Mouse (Mus musculus) lung, adult 18-20 months (tissue): ENCODE results near the gene Osbpl3.

Experiments
- DNase-seq, 2 experiments: peaks; one replicate each; pipeline ENCODE4 v3.0.0; 2022; ENCODE audit warnings: mixed read lengths in 2 of 2

The Osbpl3 gene

DNA sequence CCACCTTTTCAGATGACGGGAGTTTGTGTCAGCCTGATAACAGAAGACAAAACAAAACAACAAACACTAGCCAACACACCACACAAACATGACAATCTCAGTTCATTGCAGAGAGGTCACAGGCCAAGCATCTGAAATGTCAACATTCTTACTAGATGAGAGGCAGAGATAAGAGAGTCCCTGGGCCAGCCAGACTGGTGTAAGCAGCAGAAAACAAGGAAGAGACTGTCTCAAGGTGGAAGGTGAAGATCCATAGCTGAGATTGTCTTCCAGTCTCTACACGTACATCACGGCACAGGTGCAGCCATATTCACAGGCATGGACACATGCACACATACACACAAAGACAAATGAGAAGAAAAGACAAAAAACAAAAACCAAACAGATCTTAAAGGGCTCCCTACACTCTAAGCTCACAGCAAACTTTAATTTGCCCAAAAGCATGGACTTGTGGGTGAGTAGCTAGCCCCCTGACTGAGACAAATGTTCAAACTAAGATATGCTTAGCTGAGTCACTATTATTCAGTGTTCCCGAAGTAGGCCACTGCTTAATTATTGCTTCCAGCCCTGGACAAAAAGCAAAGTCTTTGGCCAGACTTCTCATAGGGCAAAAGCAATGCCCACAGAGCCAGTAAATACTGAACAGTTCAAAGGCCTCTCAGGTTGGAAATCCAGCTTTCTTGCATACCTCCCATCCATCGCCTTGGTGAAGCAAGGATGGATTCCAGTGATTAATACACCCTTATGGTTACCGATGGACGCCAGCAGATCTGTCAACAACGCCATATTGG is 87.3 kb downstream of the Osbpl3 start:
- DNase-seq, result no peak

DNA sequence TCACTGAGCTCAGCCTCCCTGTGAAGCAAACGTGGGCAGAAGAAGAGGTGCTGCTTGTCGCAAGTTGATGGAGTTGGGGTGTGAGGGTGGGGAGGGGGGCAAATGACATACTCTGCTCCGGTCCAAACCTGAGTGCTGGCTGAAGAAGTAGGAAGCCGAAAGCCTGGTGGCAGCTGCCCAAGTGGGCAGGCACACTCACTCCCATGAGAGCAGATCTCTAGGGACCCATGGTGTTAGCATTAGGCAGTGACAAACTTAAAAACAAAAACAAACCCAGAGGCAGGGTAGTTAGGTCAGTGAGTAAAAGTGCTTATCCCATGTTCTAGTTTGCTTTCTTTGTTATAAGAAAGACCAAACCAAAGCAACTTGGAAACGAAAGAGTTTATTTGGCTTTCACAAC is 88.2 kb downstream of the Osbpl3 start:
- DNase-seq, result no peak

DNA sequence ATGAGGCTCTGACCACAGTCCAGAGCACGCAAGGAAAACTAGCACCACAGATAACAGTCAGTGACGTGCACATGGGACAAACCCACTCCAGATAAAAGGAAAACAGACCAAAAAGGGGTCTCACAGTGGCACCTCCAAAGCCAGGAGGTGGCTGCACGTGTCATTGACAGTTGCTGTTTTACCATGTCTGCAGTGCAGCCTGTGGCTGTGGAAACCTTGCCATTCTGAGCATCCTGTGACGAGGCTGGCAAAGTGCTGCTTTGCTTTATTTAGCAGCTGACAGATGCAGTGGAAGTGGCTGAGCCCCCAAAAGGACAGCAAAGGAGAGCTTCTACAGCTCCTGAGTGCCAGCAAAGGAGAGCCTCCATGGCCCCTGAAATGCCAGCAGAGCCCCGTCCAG is 89.3 kb downstream of the Osbpl3 start:
- DNase-seq, result no peak

DNA sequence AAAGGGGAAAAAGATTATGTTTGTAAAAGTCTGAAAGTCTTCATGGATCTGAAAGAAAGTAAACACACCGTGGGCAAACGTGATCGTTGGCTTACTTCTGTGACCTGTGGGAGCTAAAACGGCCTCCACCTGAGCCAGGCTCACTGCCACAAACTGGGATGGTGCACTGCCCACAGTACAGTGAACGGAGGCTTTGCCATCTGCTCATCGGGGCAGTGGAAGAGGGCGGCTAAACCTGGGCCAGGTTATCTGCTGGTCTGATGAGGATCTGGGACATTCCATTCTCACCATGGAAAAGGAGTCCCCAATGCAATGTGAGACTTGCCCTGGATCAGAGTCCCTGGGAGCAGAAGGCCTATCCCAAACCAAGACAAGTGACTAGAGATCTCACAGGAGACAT is 89.7 kb downstream of the Osbpl3 start:
- DNase-seq, result no peak

DNA sequence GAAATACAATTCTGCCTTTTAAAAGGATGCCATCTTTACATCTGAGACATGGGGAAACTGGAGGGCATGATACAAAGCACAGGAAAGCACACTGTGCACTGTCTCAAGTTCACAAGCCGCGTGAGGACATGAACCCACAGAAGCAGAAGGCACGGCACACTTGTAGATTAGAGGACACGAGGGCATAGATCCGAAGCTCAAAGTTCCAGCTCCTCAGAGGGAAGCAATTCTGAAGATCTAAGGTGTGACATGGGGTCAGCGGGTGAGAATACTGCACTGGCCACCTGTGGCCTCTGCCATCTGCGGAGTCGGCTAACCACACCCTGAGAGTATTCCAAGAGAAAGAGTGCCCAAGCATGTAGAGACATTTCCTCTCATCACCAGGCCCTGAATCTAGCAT is 91.6 kb downstream of the Osbpl3 start:
- DNase-seq, result no peak

DNA sequence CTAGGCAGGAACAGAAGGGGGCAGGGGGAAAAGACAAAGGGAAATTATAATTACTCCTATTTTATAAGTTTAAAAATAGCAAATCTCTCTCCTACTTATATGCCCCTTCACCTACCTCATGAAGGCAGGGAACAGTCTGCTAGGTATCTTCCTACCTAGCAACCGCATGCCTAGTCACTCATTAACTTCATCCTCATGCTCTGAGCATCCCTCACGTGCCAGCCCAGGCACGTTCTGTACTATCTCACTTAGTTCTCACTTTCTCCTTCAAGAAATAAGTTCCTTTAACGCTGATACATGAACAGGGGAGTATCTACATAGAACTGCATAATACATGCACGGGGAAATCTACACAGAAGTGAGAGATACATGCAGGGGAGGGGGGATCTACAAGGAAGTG is 92.6 kb downstream of the Osbpl3 start:
- DNase-seq, result no peak

DNA sequence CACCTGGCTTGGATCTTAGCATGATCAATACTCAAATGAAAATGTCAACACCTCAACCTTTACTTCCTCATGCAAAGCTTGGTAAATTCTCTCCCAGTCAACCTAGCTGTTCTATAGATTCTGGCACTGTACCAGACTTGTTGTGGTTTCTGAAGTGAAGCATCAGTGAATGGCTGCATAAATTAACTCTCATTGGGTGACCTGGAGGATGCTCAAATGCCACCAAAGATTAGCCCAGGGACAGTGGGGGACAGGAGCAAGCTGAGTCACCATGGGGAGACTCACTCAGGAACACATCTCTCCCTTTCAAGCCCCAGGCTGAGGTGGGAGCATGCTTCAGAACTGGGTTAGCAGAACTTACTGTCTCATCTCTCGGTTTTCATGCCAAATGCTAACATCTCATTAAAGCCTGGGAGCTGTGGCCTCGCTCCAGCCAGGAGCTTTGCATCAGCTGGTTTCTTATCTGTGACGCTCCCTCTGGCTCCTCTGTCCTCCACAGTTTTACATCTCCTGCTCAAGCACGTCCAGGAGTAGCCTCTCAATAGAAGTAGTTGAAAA is 93.2 kb downstream of the Osbpl3 start:
- DNase-seq, result no peak

DNA sequence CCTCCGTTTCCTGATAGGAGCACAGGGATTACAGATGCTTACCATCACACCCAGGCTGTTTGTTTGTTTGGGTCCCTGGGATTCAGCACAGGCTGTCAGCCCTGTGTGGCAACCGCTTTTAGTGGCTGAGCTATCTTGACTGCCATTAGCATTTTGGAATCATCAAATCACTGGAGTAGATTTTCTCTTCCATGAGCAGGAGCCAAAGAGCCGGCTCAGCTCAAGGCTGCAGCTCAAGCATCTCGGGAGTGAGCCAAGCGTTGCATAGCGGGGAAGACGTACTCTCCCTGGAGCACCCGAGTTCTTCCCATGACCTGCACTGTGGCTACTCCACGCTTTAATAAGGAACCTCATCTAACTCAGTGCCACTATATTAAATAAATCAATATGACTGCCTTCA is 93.8 kb downstream of the Osbpl3 start:
- DNase-seq, result no peak

DNA sequence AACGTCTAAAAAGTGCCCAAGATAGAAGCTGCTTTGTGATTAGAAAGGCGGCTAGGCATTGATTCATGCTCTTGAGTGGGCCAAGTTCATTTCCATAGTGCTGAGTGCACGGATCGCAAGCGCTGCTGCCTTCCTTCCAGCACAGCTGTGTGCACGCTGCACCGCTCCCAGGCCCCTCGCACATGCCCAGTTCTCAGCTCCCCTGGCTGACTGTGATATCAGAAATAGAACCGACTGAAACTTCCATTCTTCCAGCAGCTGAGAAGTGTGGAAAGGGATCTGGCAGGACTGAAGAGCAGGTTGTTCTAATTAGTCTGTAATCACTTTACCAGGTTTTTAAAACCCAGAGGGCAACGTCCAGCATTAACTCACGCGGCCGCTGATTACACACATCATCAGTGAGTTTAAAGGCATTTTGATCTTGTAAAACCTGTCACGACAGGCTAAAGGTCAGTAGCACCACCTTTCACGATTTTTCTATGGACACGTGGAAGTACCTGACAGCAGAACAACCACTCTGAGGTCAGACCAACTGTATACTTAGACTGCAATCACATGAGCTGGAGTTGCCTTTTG is 97.8 kb downstream of the Osbpl3 start:
- DNase-seq, result peak in 1 of 2 experiments; percentile 35

DNA sequence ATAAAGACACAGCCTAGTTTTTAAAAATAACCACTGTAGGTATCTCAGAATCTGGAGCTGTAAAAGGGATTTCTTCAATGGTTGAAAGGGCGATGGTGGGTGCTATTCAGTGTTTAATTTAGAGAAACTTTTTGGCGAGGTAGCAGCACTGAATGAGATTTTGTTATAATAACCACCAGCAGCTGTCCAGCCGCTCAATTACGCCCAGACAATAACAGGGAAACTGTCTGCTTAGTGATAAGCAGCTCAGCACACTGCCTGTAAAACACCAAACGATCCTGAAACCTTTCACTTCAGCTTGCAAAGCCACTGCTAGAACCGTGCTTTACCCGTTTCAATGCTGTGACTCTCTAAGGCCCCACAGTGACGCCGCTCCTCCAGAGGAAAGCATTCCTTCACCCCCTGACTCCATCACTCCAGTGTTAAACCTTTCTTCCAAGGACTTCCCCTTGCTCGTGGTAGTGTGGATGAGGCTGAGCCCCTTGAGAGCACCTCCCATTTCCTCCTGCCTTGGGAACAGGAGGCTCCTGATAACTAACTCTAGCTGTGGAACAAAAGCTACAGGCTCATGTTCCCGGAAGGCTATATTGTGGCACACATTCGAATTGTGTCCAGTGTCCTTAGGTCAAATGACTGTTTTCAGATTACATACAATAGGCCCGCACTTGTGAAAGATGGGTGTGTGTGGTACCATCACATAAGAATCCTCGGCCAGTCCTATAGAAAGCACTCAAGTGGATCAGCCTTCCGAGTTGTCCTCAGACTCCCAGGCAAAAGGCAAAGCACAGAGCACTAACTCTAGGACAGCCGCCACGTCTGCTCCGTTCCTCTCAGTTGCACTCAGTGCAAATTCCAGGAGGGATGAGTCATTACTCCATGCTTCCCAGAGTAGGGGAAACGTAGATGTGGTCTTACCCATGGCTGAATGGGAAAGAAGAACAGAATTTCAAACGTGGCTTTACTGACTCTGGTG is 101.0 kb downstream of the Osbpl3 start:
- peak in 1 of 2 experiments; percentile 61 for DNase-seq

DNA sequence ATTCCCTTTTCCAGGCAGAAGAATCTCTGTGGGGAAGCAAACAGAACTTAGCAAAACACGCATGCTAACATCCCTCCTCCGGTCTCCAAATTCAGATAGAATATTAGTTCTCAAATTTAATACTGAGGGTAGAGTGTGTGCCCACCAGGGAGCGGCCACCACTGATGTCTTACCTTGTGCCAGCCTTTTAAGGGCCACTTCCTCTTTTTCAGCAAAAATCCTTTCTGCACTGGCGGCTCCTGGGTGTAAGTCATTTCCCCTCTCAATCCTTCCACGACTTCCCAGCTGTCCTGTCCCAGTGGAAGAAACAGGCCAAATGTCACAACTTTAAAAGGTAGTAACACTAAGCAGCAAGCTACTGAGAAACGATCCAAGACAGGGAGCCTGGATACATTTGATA is 103.2 kb downstream of the Osbpl3 start:
- DNase-seq, result no peak

DNA sequence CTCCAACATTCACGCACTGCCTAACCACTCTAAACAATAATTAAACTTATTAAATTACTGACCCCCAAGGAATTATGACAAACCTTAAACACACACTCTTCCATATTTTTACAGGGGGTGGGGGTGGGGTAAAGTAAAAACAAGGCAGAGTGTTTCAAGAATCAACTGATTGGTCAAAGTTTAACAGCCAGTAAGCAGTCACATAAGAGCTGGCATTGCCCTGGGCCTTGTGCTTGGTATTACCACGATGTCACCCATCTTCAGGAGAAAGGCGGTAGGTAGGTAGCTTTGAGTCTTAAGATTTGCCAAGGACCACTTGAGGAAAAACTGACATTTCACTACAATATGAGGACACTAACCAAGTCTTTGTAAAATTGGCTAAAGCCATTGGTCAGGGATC is 105.1 kb downstream of the Osbpl3 start:
- DNase-seq, result no peak

DNA sequence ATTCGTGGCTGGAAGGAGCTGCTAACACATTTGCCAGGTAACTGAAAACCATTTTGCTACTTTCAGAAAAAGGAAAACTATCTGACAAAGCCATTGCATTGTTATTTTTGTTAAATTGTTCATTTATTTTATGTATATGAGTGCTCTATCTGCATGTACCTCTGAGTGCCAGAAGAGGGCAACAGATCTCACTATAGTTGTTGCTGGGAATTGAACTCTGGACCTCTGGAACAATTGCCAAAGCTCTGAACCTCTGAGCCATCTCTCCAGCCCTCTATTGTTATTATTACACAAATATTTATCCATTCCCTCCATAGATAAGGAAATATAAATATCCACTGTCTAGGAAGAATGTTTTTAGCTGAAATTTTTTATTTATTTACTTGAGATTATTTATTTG is 107.4 kb downstream of the Osbpl3 start:
- DNase-seq, result no peak

DNA sequence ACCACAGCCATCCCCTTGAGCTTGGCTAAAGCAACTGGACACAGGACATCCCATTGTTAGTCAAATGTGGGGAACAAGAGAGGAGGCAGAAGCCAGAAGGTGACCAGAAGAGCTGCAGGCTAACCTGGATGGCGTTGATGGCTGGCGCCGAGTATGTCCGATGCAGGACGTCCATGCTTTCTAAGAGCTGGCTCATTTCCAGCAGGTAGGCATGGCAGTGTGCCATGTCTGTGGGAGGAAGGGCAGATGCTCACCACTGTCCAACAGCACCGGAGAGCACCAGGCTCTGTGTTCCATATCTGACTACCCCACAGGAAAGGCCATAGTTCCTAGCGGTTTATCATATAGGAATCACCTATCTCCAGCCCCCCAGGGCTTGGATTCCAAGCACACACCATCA is 109.8 kb downstream of the Osbpl3 start:
- no peak for DNase-seq

DNA sequence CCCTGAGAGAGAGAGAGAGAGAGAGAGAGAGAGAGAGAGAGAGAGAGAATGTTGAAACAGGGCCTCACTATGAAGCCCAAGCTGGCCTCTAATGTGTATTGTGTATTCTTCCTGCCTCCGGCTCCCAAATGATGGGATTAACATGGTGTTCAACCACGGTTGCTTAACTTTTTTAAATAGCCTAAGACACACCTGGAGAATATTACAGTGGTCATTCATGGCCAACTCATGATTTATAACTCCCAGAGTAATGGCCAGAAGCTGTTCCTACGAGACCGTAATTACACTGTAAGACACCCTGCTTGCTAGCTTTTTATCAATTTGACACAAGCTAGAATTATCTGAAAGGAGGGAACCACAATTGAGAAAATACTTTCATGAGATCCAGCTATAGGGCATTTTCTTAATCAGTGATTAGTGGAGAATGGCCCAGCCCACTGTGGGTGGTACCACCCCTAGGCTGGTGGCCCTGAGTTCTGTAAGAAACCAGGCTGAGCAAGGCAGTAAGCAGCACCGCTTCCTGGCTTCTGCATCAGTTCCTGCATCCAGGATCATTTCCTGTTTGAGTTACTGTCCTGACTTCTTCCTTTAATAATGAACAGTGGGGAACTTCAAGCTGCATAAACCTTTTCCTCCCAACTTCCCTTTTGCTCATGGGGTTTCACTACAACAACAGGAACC is 115.6 kb downstream of the Osbpl3 start:
- DNase-seq, result no peak

DNA sequence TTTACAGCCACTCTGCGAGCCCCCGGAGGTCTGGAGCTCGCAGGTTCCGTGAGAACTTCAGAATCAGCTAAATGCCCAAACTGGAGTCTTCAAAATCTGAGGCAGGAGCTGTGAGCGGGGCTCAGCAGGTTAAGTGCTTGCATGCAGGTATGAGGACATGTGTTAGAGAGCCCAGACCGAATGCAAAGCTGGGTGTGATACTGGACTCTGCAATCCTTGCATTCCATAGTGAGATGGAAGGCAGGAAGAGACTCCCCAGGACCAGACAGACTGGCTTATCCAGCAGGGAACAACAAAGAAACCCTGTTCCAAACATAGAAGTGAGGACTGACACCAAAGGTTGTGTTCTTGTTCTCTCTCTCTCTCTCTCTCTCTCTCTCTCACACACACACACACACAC is 118.6 kb downstream of the Osbpl3 start:
- DNase-seq, result no peak

DNA sequence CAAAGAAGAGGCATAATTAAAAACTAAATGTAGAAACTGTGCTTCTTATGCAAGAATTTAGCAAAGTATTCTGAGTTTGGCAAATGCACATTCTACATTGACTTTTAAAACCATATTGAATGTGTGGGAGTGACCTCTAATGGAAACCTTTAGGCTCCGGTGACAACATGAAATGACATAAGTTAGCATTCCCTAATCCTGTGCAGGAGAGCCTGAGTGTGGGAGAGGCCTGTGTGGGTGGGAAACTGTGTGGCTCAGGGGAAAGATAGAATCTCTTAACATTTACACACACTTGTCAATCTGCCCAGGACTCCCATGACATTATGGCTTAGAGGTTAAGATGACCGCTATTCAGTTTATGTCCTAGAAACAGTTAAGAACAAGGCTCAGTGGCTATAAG is 119.6 kb downstream of the Osbpl3 start:
- DNase-seq, result no peak

DNA sequence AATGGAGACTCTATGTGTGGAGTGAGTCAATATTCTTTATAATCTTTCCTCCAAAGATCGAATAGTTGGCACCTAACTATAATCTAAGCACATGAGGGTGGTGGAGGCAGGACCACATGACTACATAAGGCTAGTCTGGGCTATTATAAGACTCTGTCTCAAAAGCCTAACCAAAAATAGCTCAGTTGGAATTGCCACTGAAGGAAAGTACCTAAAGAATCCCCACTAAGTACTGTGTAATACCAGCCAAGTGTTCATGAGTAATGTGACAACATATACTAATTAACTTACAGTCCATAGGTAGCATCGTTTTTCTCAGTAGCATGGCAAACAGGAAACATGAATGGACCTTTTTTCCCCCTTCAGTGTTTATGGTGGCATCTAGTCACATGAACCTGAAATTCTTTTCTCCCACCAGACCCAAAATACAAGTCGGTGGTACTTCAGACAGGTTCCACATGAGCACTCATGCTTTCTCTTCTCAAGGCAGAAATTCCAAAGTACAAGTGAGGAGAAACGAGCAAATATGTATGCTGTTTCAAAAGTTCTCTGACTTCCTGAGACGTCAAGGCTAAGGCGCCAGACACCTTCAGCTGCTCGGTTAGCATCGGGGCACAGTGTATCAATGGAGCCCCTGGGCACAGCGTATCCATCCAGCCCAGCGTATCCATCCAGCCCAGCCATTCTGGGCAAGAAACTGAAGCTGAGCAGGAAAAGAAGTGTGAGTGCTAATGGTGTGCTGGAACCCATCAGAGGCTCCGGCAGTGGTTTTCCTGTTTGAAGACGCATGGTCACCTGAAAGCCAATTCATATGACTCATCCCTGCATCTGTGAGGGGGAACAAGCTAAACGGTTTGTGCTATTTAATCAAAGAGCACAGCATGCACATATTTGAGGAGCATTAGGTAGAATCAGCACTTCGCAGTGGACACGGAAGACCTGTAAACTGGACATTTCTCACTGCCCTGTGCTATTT is 120.9 kb downstream of the Osbpl3 start:
- DNase-seq, result no peak

DNA sequence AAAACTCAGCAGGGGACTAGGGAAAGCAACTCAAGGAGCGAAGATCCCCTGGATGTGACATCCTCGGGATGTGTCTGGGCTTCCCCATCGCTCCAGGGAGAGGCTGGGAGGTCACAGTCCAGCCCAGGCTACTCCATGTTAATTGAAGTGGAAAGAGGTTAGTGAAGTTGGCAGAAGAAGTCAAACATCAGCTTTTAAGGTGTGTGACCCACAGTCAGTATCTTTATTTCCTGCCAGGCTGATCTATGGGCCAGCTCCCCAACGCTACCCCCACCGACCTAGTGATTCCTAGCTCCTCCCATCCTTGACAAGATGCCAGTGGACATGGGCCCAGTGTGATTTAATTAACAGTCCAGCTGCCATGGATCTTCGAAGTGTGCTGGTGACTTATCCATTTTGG is 122.7 kb downstream of the Osbpl3 start:
- no peak for DNase-seq

DNA sequence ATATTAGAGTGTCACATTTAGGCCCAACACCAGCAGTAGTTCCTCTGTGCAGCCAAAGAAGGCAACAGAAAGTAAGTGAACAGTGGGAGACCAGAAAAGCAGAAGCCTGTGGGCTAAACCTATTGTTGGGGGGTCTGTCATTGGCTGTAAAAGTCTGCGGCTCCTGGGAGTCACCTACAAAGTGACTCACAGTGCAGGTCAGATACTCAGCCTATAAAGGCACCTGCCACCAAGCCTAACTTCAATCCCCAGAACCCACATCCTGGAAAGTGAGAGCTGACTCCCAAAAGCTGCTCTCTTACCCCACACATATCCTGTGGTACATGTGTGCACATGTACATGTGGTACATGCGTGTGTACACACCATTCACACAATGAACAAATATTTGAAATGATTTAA is 124.5 kb downstream of the Osbpl3 start:
- DNase-seq, result no peak

DNA sequence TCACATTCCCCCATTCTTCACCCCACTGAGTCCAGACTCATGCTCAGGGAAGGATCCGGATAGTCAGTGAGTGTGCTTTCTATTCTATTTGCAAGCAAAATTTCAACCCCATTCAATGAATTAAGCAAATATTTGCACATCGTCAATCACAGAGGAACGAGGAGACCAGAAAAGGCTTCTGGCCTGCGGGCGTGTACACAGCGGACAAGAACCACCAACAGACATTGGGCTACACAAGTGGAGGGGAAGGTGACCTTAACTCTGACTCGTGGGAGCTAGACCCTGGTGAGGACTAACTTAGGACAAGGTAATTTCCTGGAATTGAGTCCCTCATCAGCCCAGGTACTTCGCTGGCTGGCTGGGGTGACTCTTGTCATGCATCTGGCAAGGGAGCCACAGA is 126.6 kb downstream of the Osbpl3 start:
- peak; percentile 16 to 24 for DNase-seq
